Mouse (Mus musculus): ENCODE measurements around the gene Zfp385b.
"Not testable (repeated sequence)": the region's sequence is repeated elsewhere in the genome, so short reads cannot be mapped to it uniquely, and the experiment has no call there.

Gene Zfp385b

DNA sequence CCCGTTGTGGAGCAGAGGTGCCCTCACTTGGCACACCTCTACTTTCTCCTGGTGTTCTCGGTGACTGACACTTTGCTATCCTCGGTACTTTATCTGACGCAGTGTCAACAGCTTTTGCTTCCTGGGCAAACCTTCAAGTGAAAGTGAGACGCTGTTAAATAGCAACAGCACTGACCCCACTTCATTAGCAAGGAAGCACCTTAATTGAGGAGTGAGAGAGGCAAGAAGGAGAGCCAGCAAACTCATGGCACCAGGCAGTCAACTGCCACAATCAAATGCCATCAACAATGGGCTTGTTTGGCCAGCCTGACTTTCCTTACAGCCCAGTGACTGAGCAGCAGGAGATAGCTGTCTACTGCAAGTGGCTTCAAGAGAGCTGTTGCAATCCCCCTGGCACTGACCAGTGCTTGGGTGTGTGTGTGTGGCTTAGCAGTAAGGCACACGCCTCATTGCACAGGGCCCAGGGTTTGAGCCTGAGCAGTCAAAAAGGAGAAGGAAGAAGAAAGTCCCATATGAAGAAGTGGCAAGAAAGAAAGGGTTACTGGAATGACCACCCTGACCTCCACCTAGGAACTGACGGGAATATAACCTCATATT, 365.0 kb downstream of the Zfp385b start:
- DNase-seq, result no peak

DNA sequence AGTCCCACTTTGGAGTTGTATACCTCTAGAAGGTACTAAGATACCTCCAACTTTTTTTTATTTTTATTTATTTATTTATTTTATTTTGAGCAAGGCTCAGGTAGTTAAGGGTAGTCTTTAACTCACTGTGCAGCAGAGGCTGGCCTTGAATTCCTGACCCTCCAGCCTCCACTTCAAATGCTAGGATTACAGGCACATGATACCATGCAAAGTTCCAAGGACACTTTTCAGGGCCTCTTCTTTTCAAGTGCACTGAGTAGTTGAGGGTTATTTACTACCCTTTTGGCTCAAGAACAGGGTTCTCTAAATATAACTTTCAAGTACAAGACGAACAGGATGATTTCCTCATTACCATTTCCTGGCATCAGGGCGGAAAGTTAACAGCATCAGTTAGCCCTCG, 365.7 kb downstream of the Zfp385b start:
- no peak for DNase-seq

DNA sequence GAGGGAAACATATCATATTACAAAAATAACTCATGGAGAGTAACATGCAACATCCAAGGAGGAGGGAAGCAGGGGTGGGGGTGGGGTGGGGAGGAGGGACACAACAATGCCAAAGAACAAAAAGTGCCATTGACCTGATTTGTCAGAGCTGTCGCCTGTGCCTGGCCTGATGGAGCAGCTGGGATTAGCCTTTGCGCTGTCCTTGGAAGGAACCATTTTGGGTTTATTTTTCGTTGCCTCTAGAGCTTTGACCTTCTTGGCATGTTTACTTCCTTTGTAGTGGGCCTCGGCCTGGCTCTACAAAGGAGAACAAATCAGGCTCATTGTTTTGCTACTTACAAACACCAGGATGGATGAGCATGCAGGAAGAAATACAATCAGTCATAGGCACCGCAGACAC, 369.4 kb downstream of the Zfp385b start:
- DNase-seq, result not testable (repeated sequence)

DNA sequence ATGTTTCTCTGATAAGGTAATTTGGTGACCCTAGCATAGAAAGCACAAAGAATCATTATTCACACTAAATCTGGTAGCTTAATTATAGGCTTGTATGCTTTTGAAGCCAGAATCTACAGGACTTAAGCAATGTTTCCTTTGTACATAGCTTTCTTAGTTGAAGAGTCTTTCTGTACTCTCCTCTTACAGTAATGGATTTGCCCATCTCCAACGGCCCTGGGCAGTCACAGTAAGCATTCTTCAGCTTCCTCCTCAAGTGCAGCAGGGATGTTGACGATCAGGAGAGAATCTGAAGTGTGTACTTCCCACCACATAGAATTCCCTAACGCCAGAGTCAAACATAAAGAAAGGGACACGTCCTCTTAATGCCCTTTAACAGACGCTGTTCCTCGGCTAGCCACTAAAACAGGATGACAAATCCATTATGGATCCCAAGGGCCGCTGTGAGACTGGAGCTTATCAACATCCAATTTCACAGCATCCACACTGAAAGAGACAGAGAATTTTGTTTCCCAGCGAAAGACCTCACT, 370.4 kb downstream of the Zfp385b start:
- DNase-seq, result no peak

DNA sequence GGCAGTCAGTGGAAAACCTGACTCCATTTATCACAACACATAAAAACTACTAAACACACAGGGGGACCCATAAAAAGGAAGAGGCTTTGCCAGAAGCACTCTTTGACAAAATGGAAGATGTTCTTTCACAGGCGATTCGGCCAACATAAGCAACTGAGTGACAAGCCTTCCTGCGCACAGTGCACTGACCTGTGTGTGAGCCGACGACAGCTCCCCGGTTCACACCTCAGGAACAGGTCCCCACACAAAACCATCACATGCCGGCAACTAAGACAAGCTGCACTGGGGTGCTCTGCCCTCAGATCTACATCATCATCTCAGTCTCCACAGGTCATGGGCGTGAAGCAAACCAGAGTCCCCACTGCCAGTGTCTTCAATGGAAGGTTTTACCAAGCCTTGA, 375.2 kb downstream of the Zfp385b start:
- no peak for DNase-seq

DNA sequence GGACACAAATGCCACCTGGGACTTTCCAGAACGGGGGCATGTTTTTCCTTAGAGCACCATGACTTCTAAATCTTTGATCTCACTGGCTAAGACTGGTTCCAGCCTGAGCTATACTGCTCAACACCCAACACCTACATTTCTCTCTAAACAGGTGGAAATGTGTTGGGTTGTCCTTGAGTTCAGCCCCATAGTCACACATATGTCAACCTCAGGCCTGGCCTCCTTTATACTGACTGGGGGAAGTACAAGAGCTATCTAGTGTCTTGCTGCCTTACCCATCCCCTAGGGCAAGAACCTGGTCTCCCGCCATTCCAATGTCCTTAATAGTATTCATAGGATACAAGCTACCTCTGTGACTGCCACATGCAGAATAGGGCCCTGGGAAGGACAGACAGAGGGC, 378.8 kb downstream of the Zfp385b start:
- DNase-seq, result no peak

DNA sequence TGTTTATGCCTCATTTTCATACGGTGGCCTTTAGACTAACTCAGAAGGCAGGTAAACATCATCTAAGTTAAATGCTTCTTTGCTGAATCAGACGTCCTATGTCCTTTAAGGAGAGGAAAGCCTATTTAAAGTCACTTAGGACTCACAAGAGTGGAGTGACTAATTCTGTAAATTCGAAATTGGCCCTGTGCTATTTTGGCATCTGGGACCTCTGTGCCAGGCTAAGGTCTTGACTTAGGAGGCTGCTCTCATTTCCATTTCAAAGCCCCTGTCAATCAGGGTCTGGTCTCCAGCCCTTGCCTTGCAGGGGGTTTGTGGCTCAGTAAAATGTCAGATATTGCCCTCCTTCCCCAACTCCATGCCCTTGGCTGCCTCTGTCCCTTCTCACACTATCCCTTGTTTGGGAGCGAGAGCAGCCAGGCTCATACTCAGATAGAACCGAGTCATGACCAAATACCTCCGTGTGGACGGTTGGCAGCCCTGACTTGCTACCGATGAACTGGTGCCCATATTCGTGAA, 383.1 kb downstream of the Zfp385b start:
- DNase-seq, result no peak

DNA sequence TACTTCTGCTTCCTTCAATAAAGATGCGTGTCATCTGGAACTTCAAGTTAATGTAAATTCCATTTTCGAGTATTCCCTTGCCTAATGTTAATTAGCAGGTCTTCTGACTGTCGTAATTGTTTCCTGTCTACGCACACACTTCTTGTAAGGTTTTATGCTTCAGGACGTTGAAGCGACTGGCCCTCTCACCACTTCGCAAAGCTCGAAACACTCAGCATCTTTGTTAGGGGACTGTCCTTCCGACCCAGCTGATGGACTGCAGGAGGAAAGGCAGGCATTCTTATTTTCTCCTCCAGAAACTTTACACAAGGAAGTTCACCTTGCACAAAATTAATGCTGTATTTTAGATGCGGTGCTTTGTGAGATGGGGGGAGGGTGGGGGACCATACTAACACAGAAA, 400.0 kb downstream of the Zfp385b start:
- no peak for DNase-seq

DNA sequence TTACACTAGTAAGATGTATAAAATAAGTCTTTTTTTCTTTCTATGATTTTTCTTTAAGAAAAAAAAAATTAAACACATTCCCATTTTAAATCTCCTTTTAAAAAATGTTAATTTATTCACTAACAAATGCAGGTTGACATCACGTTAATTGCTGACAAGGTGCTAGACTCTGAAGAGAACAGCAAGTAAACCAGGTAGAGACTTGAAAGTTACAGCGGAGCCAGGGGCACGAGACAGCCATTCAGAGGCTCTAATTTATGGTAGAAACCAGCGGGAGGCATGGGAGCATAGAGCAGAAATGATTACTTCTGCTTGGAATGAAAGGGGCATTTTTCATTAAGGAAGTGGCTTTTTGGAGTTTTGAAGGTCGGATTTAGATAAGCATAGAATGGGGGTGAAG, 401.4 kb downstream of the Zfp385b start:
- no peak for DNase-seq

DNA sequence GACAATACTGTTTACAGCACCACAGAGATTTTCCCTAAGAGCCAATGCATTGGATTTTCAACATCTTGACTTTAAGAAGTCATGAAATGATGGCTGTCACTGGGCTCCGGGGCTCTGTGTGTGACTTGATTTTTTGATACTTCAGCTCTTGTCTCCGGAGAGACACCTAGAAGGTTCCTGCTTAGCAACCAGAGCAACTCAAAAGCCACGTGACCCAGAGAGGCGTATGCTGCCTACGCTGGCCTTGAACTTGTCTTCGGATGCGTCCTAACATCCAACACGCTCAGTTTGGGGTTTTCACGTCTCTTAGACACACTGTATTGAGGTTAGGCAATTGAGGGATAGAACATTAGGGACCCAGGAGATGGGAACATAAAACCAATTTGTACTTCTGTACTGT, 407.3 kb downstream of the Zfp385b start:
- DNase-seq, result no peak

DNA sequence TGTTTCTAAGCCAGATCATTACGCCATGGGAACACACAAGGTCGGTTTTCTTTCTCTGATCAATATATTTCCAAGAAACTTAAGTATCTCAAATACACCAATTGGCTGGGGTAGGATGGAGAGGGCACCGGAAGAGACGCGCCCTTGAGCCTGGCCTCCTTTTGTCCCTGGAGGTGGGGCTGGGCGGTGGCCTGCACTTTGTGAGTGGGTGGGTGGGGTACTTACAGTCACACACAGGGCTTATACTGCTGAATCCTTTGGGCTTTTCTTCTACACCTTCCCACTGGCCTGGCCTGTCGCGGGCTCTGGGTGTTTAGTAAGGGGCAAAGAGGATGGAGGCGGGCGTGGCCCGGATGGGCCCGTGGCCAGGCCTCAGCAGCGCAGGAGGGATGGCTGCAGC, 407.8 kb downstream of the Zfp385b start:
- DNase-seq, result no peak

DNA sequence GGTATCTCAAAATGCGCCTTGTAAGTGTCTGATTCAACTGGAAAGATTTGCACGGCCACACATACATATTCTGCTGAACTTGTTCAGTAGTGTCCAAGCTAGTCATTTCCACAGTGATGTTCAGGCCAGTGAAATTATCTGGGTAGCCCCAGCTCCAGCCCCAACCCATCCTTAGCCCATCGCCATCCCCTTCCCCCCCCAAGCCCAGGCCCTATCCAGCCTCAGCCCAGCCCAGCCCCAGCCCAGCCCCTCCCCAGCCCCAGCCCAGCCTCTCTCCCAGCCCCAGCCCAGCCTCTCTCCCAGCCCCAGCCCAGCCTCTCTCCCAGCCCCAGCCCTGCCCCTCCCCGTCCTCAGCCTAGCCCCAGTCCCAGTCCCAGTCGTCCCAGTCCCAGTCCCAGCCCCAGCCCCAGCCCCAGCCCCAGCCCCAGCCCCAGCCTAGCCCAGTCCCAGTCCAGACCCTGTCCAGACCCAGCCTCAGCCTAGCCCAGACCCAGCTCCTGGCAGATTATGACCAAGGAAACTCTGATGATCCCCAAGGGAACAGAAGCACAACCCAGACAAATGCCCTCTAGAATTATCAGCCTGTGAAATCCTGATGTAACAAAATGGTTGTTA, 409.8 kb downstream of the Zfp385b start:
- DNase-seq, result no peak

DNA sequence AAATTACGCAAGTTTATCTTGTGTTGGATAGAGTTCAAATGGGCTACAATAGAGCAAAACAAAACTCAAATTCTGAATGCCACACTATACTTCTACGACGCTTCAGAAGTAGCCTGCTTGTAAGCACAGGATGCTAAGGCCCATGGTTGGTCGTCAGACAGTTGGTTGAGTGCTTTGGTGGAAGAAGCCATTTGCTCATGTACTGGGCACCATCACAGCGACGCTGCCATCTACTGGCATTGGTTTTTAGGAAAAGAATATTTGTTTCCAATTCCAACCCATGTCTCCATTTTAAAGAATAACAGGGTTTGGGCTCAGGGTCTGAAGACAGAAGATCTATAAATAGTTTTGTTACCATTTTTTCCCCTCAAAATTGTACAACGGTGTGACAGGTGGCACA, 410.5 kb downstream of the Zfp385b start:
- DNase-seq, result peak; percentile 53 to 56

DNA sequence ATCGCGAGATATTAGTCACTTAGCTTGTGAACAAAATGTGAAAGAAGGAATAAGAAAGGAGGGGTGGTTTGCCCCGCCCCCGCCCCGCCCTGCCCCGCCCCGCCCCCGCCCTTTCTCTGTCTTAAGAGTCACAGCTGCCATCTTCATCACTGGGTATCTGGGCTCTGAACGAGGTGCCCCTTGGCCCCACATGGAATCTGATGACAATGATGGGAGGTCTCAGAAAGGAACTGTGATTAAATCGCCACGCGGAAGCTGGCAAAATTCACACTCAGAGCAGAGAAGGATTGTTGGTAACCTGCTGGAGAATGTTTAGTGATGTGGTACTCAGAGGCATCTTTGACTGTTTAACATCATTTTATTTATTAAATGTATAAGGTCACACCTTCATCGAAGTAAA, 417.1 kb downstream of the Zfp385b start:
- DNase-seq, result no peak

DNA sequence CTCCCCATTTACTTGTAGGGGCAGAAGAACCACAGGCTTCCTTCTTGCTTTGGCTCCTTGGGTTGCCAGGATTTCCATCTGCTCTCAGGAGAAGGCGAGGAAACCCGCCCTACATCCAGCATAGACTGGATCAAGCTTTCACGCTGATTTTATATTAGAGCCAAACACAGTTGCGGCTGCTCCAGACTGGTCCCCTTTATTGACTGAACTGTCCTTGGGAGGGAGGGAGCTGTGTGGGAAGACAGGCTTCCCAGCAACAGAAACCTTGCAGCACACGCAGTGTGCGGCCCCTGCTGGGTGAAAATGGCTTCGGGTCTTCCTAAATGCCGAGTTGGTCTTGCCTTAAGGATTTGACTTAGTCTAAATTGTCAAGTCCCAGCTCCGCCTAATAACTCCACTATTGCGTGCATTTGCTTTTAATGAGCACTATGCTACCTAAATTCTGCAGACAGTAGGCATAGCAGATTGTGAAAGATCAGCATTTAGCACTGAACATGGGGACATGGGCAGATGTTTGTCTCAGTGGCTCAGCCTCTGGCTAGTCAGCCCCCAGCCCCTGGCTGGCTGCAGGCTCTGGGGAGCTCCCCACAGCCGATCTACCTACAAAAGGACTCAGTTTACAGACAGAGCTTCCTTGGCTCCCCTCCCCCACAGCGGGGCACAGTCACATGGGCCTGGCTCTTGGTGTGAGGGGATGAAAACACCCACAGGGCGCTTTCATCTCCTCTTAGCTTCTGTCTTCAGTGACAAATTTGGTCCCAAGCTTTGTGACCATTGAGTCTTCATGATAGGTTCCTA, 417.8 kb downstream of the Zfp385b start:
- peak; percentile 59 to 66 for DNase-seq

DNA sequence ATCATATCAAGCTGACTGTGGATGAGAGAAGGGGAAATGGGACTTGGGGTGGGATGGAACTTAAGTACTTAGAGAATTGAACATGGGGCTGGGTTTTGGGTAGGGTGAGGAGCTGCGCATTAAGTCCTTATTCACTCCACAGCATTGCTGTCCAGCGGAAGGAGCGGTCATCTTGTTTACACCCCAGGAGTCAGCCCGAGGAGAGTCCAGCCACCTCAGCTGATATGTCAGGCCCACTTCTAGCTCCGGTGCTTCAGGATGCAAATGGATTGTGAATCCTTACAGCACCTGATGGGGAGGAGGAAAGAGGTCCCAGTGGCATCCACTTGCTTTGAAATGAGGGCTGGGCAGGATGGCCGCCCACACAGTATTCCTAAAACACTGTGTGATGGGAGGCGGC, 425.6 kb downstream of the Zfp385b start:
- DNase-seq, result no peak

DNA sequence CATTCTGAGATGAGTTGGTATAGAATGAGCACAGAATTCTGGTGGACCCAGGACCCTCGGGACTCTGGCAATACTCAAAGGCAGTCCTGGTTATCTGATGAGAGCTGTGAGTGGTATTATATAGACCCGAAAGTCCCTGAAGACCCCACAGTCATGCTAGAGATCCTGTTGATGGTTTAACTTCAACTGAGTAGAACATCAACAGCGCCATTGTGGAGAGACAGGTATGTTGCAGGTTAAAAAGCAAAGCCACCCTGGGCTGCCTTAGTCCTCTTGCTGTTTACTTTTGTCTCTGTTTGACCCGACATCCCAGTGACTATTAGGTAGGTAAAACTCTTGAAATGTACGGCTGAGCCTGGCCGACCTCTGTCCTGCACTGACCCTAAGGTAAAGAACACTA, 431.3 kb downstream of the Zfp385b start:
- no peak for DNase-seq

DNA sequence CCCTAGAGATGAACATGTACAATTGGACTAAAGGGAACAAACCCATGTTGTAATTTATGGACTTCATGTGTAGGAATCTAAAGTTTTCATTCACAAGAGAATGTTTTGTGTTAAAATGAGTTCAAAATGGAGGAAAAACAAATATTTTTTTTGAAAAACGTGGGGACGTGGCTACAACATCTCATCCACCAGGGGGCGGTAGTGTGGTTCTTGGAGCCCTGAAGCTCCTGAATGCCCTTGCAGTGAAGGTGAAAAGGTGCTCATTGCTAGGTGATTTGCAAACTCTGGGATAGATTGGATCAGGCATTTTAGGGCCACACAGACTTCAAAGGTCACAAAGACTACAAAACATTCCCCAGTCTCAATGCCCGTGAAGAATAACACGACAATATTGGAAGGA, 432.9 kb downstream of the Zfp385b start:
- DNase-seq, result peak; percentile 82 to 92

DNA sequence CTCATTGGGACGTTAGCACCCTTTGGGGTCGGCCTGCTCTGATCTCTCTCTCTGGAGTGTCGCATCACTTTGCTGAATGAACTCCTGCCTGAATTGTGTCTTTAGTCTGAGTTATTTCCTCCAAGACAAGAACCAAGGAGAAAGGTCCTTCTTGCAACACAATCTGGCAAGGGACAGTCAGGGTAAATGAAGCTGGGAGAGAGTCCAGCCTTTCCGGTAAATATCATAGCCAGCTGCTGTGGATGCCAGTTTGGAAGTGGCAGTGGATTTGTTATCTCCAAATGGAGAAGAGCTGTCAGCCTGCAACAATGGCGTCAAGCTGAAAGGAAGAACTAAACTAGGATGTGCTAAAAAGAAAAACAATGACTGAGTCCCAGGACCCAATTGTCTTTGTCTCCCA, 436.7 kb downstream of the Zfp385b start:
- no peak for DNase-seq

DNA sequence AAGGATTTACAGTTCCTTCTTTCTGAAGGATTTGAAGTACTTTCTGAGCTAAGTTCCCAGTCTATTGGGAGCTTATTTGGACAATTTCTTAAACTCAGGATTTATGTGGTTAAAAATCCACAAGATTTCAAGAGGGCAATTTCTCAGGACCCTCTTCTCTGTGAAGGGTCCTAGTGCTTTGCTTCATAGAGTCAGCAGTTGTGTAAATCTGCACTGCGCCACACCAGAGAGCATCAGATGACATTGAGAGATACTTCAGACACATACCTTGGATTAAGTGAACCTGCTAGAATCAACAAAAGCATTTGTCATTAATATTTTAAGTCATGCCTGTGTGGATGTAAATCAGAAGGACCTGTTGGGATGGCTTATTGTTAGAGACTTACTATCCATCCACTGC, 439.5 kb downstream of the Zfp385b start:
- DNase-seq, result no peak

DNA sequence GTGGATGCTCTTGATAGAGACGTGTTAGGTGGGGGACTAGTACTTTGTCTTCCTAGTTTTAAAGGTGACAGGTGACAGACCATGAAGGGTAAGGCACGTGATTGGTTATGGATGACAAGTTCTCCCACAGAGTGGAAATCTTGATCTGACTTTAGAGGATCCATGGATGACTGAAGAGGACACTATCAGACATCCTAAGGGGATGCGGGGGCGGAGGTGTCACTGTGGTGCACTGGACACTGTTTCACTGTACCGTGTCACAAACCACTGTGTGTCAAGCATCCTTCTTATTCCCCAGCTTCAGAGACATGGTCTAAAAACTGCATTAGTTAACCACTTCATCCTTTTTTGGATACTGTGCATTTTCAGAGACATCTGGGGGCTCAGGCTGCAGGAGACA, 440.1 kb downstream of the Zfp385b start:
- DNase-seq, result no peak

DNA sequence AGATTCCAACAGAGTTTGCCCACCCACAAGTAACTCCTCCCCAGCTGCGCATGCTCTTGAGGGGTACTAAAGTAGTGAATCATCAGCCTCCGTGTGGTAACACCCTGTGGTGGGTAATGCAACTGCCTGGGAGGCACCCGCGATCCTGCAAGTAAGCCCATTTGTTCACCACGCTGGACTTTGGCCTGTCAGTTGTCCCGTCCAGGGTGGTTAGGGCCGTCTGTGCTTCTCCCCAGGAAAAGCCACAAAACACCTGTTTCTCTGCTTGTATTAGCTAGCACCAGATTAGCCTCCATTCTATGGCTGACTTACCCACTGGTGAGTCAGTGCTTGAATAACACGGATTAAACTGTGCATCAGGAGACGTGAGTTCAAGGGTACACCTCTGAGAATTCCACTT, 442.6 kb downstream of the Zfp385b start:
- DNase-seq, result no peak

DNA sequence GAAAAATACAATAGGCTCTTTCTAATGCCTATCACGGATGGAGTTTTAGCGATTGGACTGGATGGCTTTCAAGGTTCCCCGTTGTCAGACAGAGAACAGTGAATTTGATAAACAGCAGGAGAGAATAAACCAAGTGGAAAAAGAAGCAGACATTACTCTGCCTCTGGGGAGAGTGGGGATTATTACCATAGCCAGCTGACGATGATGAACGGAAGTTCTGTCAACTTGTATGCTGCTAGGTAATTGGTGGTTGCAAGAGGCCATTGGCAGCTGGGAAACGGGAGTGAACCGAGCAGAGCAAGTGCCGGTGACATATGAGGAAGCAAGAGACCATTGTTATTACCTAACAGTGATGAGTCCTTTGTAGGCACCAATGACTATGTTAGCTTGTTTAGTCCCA, 444.3 kb downstream of the Zfp385b start:
- DNase-seq, result peak in 1 of 2 experiments; percentile 24

DNA sequence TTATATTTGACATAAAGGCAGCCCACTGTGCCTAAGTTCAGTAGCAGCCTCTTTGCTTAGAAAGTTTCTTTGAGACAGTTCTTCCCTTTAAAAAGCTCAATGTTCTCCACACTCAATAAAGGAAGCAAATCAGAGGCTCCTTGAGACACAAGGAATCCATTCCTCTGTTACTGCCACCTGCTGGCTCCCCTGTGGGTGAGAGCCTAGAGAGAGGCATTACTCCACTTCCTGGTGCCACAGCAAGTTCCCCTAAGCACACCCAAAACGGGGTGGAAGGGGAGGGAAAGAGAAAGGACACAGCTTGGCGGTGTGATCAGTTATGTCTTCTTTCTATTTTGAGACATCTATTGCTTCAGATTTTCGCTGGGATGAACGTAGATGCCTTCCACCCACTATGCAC, 450.3 kb downstream of the Zfp385b start:
- no peak for DNase-seq
